Mouse (Mus musculus): ENCODE results near the gene Leprot.

DNA sequence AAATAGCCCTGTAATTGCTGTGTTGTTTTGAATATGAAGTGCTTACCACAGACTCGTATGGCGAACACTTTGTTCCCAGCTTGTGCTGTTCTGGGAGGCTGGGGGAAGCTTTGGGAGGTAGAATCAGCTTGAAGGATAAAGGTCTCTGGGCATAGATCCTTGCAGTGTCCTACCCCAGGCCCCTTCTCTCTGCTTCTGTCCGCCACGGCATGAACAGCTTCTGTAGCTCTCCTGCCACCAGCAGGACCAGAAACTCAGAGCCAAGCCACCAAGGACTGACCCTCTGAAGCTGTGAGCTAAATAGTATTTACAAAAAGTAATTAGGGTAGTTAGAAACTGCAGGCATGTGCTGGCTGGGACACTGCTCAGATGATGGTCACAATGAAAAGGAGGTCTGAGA, 17.2 kb downstream of the Leprot start:
- TF ChIP-seq CTCF (IDR thresholded peaks at IDR 0.05; ENCODE audit: low read depth, low read length) (no peak), GATA1 (IDR thresholded peaks at IDR 0.05; ENCODE audit: borderline replicate concordance, low read length) (no peak)
